Mouse (Mus musculus) megakaryocyte-erythroid progenitor cell, adult 5 weeks (primary cell): ENCODE data around the gene Bag6. TPM values are rescaled to one million over a fixed set of nuclear protein-coding genes. Genes with fewer than 3 reads are reported as not detected.

Source experiments
- polyA plus RNA-seq: library from polyadenylated mRNA; stranded (reverse); fragments of >175 nt; gene quantifications from 2 replicates; pipeline ENCODE4 v1.2.3, GENCODE M21; 2012

Bag6 gene
- polyA plus RNA-seq, 1 experiment = 683 TPM

Other genes with a start within 250 kb of the Bag6 start
- 2.0 and 2.3 TPM in 2 replicates for gene C2, start 236.9 kb upstream of the Bag6 start, polyA plus RNA-seq
- gene Ehmt2, start 236.7 kb upstream of the Bag6 start, polyA plus RNA-seq = 441 and 469 TPM in 2 replicates
- gene Slc44a4, start 220.7 kb upstream of the Bag6 start, polyA plus RNA-seq = not detected in 2 replicates
- 52.4 and 79.9 TPM in 2 replicates for gene Neu1, start 203.9 kb upstream of the Bag6 start, polyA plus RNA-seq
- gene Hspa1b, start 175.9 kb upstream of the Bag6 start, polyA plus RNA-seq = 425 and 1,961 TPM in 2 replicates
- gene Gm20481, start 165.3 kb upstream of the Bag6 start, polyA plus RNA-seq = 0.52 TPM in 1 of 2 replicates, not detected in the other
- gene Hspa1a, start 163.0 kb upstream of the Bag6 start, polyA plus RNA-seq = 239 and 1,296 TPM in 2 replicates
- 0.06 TPM in 1 of 2 replicates, not detected in the other for gene Hspa1l, start 162.5 kb upstream of the Bag6 start, polyA plus RNA-seq
- gene Lsm2, start 153.3 kb upstream of the Bag6 start, polyA plus RNA-seq = 154 and 167 TPM in 2 replicates
- gene Vars, start 134.2 kb upstream of the Bag6 start, polyA plus RNA-seq = 841 and 875 TPM in 2 replicates
- 0.24 and 0.38 TPM in 2 replicates for gene Vwa7, start 118.6 kb upstream of the Bag6 start, polyA plus RNA-seq
- 6.0 and 11.9 TPM in 2 replicates for gene Sapcd1, start 107.2 kb upstream of the Bag6 start, polyA plus RNA-seq
- 3.4 and 5.4 TPM in 2 replicates for gene Msh5, start 88.4 kb upstream of the Bag6 start, polyA plus RNA-seq
- 109 and 129 TPM in 2 replicates for gene Clic1, start 85.2 kb upstream of the Bag6 start, polyA plus RNA-seq
- 33.8 and 58.4 TPM in 2 replicates for gene Ddah2, start 76.1 kb upstream of the Bag6 start, polyA plus RNA-seq
- 0.09 TPM in 1 of 2 replicates, not detected in the other for gene Ly6g6c, start 69.8 kb upstream of the Bag6 start, polyA plus RNA-seq
- 0.04 TPM in 1 of 2 replicates, not detected in the other for gene Mpig6b, start 69.0 kb upstream of the Bag6 start, polyA plus RNA-seq
- not detected in 2 replicates for gene Ly6g6e, start 58.3 kb upstream of the Bag6 start, polyA plus RNA-seq
- gene Ly6g6d, start 57.1 kb upstream of the Bag6 start, polyA plus RNA-seq = 0.26 TPM in 1 of 2 replicates, not detected in the other
- 0.06 and 0.28 TPM in 2 replicates for gene Ly6g6f, start 49.6 kb upstream of the Bag6 start, polyA plus RNA-seq
- gene Abhd16a, start 45.9 kb upstream of the Bag6 start, polyA plus RNA-seq = 118 and 123 TPM in 2 replicates
- not detected in 2 replicates for gene Ly6g5c, start 26.9 kb upstream of the Bag6 start, polyA plus RNA-seq
- 0.45 and 0.69 TPM in 2 replicates for gene Ly6g5b, start 19.8 kb upstream of the Bag6 start, polyA plus RNA-seq
- 73.8 and 84.9 TPM in 2 replicates for gene Gpank1, start 13.7 kb upstream of the Bag6 start, polyA plus RNA-seq
- gene Csnk2b, start 13.1 kb upstream of the Bag6 start, polyA plus RNA-seq = 77.7 and 78.6 TPM in 2 replicates
- gene D17H6S53E, start 8.8 kb upstream of the Bag6 start, polyA plus RNA-seq = 4.1 and 4.4 TPM in 2 replicates
- gene Apom, start 3.1 kb upstream of the Bag6 start, polyA plus RNA-seq = 0.37 and 0.84 TPM in 2 replicates
- gene Prrc2a, start 29.7 kb downstream of the Bag6 start, polyA plus RNA-seq = 1,479 and 1,500 TPM in 2 replicates
- gene Aif1, start 40.9 kb downstream of the Bag6 start, polyA plus RNA-seq = 3.5 and 4.0 TPM in 2 replicates
- gene Lst1, start 53.3 kb downstream of the Bag6 start, polyA plus RNA-seq = 3.8 and 6.6 TPM in 2 replicates
- gene Ltb, start 59.3 kb downstream of the Bag6 start, polyA plus RNA-seq = 14.0 and 15.6 TPM in 2 replicates
- gene Tnf, start 66.8 kb downstream of the Bag6 start, polyA plus RNA-seq = 12.8 and 21.1 TPM in 2 replicates
- gene Lta, start 70.2 kb downstream of the Bag6 start, polyA plus RNA-seq = 0.10 and 0.22 TPM in 2 replicates
- gene Gm16181, start 85.7 kb downstream of the Bag6 start, polyA plus RNA-seq = not detected in 2 replicates
- 5.5 and 9.2 TPM in 2 replicates for gene Atp6v1g2, start 98.5 kb downstream of the Bag6 start, polyA plus RNA-seq
- gene Nfkbil1, start 100.6 kb downstream of the Bag6 start, polyA plus RNA-seq = 42.2 and 43.8 TPM in 2 replicates
- 404 and 440 TPM in 2 replicates for gene Ddx39b, start 106.6 kb downstream of the Bag6 start, polyA plus RNA-seq
- 854 and 953 TPM in 2 replicates for gene H2-D1, start 127.6 kb downstream of the Bag6 start, polyA plus RNA-seq
- not detected in 2 replicates for gene H2-Q1, start 185.2 kb downstream of the Bag6 start, polyA plus RNA-seq
- not detected in 2 replicates for gene H2-Q2, start 207.1 kb downstream of the Bag6 start, polyA plus RNA-seq
- gene H2-Q4, start 244.4 kb downstream of the Bag6 start, polyA plus RNA-seq = 178 and 252 TPM in 2 replicates